Mouse (Mus musculus): Measurements from ENCODE around the gene Clk2.

DNA sequence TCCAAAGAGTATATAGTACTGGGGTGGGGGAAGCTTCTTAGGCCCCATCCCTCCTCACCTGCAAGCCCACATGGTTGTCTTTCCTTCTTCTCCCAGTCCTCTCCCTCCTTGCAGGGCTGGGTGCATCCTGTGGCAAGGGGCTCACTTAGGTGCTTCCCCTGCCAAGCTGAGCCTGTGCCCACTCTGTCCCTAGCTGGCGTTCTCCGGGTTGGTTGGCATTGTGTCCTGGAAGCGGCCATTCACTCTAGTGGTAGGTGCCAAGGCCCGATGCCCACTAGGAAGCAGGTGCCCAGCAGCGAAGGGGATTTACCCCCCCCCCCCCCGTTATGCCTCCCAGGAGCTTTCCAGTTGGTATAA lies 19.3 kb downstream of the Clk2 start:
- TF ChIP-seq CTCF (IDR thresholded peaks at IDR 0.05; ENCODE audit: control insufficient read depth, insufficient read depth, insufficient replicate concordance, low read depth, low read length): no peak
- no peak for TF ChIP-seq POLR2A (IDR thresholded peaks at IDR 0.05; ENCODE audit: control insufficient read depth, low read depth, low read length)

All from testis, adult 2 months (tissue).